Mouse (Mus musculus): ENCODE results near the gene Rph3al.

The Rph3al gene

GRCm38 (mm10) chr11:75948789-75949188, 10.6 kb upstream of the Rph3al start:
- no peak for DNase-seq

DNA sequence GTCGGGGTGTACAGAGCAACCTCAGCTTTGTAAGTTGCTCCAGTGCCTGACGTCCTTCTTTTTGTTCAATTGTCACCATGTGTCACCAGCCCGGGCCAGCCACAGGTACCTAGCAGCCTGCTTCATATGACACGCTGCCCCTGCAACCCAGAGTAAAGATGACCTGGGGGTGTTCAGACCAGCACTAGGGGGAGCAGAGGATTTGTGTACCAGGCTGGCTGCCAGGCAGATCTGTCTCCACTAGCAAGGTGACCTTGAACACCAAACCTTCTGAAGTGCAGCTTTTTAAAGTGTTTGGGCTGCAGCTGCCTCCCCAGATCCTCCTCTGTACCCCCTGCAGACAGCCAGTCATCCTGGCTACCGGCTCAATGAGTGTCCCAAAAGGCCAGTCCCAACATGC, 9.0 kb upstream of the Rph3al start:
- no peak for DNase-seq

GRCm38 (mm10) chr11:75945805-75946450, 7.7 kb upstream of the Rph3al start:
- no peak for DNase-seq

- DNase-seq = no peak
Observed at GRCm38 (mm10) chr11:75937370-75937871, 808 bp downstream of the Rph3al start.

DNA sequence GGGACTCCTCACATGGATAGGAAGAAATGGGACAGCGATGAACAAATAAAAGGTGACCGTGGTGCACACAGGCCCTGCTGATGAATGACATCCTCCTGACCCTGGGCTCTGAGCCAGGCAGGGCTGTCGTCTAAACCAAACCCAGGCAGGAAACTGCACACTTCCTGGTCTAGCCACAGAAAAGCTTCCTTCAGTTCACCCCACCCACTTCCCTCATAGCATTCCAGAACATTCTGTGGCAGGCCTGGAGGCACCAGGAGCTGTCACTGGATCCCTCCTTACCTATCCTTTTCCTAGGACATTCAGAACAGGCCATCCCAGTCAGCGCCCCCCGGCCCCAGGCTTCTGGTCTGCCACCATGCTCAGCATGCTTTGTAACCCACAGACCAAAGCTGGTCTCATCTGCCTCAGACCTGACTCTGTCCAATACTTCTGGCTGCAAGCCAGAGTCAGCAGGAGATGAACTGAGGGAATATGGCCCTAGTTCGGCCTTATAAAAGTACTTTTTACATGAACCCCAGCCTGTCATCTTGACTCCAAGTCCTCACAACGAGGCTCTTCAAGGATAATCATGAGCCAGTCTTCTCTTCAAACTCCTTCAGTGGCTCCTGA, 2.3 kb downstream of the Rph3al start:
- no peak for DNase-seq

DNA sequence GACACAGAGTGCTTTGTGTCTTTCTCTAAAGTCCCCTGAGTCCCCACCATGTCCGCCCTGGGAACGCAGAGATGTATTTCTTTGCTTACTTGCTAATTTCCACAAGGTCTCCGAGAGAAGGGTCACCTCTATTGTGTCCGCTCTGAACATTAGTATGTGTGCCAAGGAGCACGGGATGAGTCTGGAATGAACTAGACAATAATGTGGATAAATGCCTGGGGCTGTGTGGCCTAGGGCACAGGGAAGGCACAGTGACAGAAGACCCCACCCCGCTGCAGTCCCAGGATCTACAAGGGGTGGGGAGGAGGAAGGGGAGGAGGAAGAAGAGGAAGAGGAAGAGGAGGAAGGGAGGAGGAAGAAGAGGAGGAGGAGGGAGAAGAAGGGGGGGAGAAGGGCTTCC, 3.8 kb downstream of the Rph3al start:
- no peak for DNase-seq

DNA sequence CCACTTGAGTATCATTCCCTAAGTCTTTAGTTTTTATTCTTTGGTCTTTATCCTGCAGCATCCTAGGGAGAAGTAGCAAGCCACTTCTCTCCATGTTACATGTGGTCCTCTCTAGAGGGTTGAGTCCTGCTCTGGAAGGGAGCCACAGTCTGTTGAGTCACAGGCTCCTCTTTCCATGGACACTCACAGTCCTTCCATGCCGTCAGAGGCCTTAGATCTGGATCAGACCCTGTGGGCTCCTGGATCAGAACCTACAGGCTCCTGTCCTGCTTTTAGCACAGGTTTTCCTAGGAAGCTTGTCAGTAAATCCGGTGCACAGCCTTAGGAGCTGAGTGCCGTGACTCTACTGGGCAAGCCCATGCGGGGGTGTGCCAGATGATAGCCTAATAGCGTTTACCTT, 4.9 kb downstream of the Rph3al start:
- DNase-seq = no peak

- no peak for DNase-seq
Observed at GRCm38 (mm10) chr11:75930911-75931678, 7.1 kb downstream of the Rph3al start.

- no peak for DNase-seq
Observed at GRCm38 (mm10) chr11:75930208-75930607, 8.0 kb downstream of the Rph3al start.

- no peak for DNase-seq
Observed at GRCm38 (mm10) chr11:75927881-75928280, 10.3 kb downstream of the Rph3al start.

DNA sequence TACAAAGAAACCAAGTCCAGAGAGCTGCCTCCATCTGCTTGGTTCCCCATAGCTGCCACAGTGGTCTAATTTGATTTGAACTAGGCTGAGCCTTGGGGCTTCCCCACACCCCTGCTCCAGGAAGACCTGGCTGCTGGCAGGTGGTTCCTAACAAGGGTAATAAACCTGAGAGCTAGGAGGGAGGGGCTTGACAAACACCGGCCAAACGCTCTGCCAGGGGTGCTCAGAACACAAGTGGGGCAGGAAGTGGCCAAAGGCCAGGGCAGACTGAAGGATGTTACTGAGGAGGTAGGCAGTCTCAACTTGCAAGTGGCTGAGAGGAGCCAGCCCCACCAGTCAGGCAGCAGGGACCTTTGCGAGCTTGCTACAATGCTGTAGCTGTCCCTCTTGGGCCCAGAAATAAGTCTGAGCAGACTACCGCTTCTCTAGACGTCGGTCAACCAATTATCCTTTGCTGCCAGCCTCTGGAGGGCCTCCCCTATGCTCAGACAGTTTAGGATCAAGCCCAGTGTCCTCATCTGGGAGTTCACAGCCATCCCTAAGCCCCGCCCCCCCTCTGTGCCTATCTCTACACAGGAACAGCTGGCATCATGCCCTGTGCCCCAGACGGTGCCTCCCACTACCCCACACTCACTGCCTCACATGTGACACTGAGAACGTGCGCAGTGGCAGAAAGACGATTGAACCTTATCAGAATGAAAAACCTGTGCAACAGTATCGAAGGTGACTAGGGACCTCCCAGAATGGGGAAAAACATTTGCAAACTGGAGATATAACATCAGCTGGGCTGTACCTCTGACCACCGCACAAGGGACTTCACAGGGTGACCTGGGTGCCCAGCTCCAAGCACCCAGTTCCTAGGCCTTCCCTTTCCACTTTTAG, 11.6 kb downstream of the Rph3al start:
- no peak for DNase-seq

DNA sequence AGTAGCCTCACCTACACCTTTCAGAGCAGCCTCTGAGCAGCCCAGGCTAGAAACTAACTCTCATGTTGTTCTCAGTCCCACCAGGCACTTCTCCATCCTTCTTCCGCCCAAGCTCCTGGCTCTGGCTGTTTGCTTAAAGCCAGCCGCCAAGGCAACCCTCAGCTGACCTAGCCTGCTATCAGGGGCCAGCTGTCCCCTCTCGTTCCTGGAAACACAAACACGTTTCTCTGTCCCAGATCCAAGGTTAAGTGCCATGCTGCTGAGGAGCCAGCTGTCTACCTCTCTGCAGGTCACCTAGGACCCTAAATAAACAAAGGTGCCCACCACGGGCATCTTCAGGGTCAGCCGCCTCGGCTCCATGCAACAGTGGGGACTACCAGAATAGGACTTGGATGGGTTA, 12.4 kb downstream of the Rph3al start:
- DNase-seq = peak; percentile 39

GRCm38 (mm10) chr11:75922741-75923140, 15.5 kb downstream of the Rph3al start:
- no peak for DNase-seq

DNA sequence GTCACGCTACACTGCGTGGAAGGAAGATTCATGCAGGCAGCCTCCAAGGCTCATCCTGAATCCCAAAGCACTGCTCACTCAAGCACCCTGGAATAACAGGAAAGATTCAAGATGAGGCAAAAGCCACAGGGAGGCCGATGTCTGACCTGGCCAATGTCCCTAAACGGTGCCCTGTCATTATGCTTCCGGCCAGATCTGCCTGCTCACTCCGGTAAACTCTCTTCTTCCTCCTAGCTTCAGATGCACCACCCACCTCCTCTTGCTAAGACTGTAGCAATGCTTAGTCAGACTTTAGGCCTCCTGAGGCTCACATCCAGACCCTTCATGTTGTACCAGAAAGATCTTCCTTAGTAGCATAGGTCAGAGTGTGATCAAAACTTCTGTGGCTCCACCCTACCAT, 19.1 kb downstream of the Rph3al start:
- no peak for DNase-seq

DNA sequence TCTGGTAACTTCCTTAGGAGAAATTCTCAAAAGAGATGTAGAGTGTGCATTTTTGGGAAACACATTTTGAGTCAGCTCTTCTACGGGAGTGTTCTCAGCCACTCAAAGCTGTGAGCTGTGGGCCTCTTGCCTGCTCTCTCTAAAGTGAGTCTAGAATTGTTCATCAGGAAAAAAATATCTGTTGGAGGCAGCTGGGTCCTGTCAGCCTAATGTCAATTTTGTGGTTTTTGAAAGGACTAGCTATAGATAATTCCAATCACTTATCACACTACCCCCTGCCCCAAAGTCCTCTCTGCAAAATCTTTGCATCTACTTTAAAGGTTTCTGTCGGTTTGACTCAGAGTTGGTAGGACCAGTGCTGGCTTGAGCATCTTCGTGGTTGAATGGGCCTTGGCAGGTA, 20.9 kb downstream of the Rph3al start:
- no peak for DNase-seq

GRCm38 (mm10) chr11:75913953-75914352, 24.3 kb downstream of the Rph3al start:
- no peak for DNase-seq

DNA sequence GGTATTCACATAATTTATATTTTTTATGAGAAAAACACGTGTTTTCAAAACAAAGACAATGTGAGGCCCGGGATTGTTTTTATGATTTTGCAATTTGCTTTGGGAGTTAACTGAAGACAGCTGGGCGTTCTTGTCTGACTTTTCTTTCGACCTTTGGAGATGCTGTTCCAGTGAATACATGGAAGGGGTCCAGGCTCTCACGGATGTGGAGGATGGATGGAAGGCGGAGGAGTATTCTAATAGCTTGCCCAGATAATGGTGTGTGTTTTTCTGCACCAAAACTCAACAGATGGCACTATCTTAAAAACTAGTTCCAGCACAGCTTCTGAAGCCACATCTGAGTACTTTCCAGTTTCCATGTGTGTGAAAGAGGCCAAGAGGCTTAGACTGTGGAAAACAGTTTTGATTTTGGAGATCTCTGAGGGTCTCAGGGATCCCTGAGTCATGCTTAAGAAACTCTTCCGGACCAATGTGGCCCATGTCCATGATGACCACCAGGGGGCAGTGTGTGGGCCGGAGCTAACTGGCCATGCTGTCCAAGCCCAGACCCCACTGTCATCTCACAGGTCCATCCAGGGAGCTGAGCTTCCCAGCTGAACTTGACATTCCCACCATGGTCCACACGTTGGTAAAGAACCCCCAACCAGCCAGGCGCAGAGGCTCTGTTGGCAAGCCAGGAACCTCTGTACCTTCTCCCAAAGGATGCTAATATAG, 25.1 kb downstream of the Rph3al start:
- DNase-seq = no peak

DNA sequence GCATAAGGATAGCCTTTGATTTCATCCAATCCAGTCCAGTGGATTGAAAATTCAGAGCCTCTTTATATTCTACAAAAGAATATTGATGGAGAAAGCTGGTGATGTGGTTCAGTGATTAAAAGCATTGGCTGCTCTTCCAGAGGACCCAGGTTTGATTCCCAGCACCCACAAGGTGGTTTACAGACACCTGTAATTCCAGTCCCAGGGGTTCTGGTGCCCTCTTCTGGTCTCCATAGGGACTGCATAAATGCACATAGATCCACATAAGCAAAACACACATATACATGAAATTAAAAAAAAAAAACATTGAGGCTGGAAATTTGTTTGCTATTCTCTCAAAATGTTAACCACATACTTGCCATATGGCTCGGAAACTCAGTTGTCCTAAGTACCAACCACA, 26.3 kb downstream of the Rph3al start:
- DNase-seq = no peak

GRCm38 (mm10) chr11:75909702-75910429, 28.4 kb downstream of the Rph3al start:
- DNase-seq = no peak

DNA sequence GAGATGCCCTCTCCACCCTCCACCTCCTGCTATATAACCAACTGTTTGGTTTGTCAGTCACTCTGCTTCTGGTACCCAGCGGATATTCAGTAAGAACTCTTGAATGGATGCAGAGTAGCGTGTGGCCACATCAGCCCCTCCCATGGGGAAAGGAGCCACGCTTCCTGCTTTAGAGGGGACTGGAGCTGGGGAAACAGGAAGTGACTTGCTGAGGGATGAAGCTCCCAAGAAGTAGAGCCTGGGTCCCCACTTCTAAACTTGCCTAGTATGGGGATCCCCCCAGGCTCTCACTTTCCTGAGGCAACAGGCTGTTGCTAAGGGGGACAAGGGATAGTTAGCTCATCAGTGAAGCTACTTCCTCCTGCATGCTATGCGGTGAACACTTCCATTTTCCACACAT, 30.8 kb downstream of the Rph3al start:
- no peak for DNase-seq

GRCm38 (mm10) chr11:75906556-75906955, 31.7 kb downstream of the Rph3al start:
- DNase-seq = no peak

- DNase-seq = no peak
Observed at GRCm38 (mm10) chr11:75904982-75905381, 33.2 kb downstream of the Rph3al start.
